Mouse (Mus musculus) adipocyte (in vitro differentiated cells): ENCODE results near the gene Olfml1.

Experiments
- DNase-seq: peaks from one replicate; pipeline ENCODE4 v3.0.0-alpha.2; 2016; ENCODE audit warnings: low spot score

Olfml1 gene

DNA sequence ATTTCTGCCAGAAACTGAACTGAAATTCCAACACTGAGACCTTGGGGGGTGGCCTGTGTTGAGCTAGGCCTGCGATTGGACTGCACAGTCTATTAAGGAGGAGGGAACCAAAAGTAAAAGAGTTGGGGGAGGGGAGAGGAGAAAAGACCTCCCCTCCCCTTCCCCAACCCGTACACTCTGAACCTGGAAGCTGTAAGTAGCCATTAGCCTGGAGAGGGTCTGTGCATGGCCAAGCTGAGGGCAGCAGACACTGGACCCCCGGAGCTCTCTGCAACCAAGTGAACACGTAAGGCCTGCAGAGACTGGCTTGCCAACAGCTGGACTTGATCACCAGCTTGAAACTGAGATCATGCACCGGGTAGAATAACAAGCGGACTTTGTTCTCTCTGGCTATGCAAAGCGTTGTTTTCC is at the start of gene Olfml1:
TSS of gene Olfml1 (plus strand) at position 186 of the 411 bp plus-strand sequence.
- no peak for DNase-seq

- no peak for DNase-seq
Observed at GRCm38 (mm10) chr7:107519256-107520025, 47.8 kb upstream of the Olfml1 start.

GRCm38 (mm10) chr7:107521411-107521810 is 45.8 kb upstream of the Olfml1 start:
- DNase-seq, result no peak

DNA sequence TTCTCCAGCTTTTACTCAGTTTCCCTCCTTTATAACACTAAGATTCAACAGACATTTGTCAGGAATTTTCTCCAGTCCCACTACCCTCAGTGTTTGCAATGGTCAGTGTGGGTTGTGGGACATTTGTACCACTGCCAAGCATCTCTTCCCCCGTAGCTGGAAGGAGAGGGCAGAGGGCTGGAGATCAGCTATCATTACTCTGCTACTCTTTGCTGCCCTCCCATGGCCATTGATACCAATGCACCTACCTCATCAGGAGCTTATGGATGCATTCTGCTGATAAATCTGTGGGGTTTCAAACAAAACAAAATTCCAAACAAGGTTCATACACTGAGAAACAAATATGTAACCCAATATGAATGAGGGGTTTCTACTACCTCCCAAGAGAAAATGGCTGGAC is 40.9 kb upstream of the Olfml1 start:
- DNase-seq, result no peak

GRCm38 (mm10) chr7:107528169-107528772 is 39.0 kb upstream of the Olfml1 start:
- DNase-seq, result no peak

- no peak for DNase-seq
Observed at GRCm38 (mm10) chr7:107529364-107529763, 37.9 kb upstream of the Olfml1 start.

DNA sequence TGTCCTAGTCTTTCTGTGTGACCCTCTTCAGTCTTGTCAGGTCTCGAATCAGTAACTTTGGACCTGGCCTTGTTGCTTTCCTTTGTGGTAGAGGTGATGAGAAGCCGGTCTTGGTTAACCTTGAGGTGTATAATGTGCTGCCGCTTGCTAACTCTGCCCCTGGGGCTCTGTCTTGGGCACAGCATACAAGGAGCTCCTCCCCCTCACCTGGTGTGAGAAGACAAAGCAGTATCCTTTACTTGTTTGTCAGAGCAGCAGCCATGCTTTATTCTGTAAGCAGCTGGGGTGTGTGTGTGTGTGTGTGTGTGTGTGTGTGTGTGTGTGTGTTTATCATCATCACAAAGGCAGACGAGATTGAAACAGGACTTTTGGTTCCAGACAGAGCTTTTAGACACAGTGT is 31.9 kb upstream of the Olfml1 start:
- no peak for DNase-seq

DNA sequence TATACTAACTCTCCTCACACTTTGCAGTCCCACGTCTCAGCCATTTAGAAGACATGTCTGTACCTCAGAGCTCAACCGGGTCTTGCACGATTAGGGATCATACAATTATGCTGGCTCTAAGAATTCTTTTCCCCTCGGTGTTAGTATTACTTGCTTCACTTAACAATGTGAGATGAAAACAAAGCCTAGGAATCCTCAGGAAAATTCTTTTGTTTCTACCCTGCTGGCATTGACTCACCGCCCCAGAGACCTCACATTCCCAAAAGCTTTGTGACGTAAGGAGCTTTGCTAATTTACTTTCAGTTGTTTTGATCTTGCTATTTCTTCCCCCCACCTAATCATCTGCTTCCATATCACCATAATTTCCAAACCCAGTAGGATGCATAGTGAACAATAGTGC is 30.7 kb upstream of the Olfml1 start:
- no peak for DNase-seq

DNA sequence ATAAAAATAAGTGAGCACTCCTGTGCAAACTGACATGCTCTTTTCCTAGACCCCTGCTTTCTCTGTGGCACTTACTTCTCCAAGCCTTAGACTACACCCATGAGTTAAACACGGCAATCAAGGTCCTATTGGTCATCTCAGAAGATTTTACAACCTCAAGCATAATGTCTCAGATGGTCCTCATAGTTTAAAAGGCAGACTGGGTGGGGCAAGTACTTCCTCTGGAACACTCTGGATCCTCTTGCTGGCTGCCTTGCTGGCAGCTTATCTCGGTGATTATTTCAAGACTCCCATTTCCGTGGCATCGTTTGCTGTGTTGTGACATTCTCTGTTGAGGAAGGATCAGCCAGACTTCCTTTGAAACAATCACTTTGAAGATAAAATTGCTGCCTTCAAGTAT is 27.2 kb upstream of the Olfml1 start:
- DNase-seq, result no peak

- DNase-seq, result peak; percentile 3
Observed at GRCm38 (mm10) chr7:107545011-107545410, 22.2 kb upstream of the Olfml1 start.

DNA sequence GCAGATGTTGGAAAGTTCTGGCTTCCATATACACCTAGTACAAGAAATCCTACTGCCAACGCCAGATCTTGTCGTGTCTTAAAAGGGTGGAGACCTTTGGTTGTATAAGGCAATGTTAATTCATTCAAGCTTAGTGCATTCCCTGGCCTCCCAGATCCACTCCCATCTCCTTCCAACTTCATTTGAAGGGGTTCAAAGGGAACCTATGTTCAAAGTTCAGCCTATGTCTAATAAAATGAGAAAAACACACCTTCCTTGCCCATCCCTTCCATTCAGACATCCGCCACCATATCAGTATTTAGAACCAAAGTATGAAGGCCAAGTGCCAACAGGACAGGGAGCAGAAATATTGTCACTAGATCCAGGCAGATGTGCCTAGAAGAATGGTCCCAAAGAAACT is 19.4 kb upstream of the Olfml1 start:
- no peak for DNase-seq

- DNase-seq, result no peak
Observed at GRCm38 (mm10) chr7:107553461-107553860, 13.8 kb upstream of the Olfml1 start.

DNA sequence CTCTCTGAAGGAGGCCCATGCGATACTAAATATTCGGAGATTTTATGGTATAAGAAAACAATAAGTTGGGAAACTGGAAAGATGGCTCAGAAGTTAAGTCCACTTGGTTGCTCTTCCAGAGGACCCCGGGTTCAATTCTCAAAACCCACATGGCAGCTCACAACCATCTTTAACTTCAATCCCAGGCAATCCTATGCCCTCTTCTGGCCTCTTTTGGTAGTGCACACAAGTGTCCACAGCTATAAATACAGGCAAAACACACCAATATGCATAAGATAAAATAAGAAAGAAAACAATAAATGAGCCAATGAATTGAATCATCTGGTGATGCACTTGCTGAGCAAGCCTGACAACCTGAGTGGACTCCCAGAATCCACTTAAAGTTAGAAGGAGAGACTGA is 11.3 kb upstream of the Olfml1 start:
- DNase-seq, result no peak

DNA sequence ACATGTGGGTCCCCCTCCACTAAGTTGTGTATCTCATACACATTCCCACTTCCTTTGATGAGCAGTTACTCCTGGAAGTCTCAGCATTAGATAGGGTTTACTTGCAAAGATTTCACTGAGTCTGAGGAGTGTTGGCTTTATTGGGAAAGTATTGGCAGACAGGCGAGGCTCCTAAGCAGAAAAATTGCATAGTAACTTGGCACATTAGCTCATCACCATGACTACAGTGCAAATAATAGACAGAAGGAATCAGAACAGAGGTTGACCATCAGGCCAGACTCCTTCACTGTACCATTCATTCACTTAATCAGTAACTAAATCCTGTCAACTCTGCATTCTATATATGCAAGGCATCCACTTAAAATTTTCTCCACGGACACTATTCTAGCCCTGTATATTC is 6.6 kb upstream of the Olfml1 start:
- DNase-seq, result peak; percentile 18

DNA sequence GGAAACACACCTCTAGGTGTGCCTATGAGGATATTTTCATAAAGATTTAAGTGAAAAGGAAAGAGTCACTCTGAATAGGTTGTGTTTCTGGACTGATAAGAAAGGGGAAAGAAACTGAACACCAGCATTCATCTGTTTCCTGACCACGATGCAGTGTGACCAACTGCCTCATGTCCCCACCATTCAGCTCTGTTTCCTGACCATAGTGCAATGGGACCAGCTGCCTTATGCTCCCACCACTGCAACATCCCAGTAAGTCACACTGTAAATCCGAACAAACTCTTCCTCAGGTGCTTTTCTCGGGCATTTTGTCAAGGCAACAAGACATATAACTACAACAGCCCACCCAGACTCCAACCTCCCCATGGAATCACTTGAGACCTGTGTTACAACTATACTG is 5.7 kb upstream of the Olfml1 start:
- DNase-seq, result no peak

DNA sequence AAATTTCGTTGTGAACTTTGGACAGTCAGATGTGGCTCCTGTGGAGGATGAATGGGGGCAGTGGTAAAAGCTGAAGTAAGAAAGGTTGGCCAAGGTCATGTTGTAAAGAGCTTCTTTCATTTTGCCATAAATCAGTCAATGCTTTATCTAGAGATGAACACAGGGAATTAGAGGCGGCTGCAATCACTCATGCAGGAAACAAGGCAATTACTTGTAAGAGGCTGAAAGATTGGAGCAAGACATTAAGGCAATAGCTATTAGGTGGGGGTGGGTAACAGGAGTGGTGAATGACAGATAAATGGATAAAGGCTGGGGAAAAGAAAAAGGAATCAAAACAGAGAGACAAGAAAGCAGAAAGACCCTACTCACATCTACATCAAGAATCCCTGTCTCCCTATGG is 3.5 kb upstream of the Olfml1 start:
- DNase-seq, result no peak

DNA sequence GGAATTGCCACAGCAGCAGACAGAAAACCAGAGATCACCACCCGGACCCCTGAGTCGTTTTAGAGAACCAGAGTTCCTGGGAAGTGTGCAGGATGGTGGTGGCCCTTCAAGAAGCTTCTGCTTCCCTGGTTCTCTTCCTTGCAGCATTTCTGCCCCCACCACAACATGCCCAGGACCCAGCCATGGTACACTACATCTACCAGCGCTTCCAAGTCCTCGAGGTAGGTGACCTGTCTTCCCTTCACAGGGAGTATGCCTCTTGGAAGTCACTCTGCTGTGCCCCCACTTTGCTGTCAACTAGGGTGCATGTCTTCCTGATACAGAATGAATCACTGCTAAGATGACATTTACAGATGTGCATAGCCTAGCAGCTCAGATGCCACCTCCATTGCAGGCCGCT is 428 bp downstream of the Olfml1 start:
- no peak for DNase-seq

GRCm38 (mm10) chr7:107568971-107569370 is 1.7 kb downstream of the Olfml1 start:
- DNase-seq, result no peak

DNA sequence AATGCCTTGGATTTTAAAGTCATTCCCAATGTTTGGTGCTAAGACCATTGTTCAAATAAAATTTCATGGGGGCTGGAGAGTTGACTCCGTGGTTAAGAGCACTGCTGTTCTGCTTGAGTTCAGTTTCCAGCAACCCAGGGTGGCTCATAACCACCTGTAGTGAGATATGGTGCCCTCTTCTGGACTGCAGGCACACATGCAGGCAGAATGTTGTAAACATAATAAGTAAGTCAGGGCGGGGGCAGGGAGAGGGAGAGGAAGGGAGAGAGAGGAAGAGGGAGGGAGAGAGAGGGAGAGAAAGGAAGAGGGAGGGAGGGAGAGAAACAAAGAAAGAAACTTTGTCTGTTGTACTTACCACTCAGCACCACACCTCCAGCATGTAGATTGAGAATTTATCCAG is 6.6 kb downstream of the Olfml1 start:
- no peak for DNase-seq

GRCm38 (mm10) chr7:107574276-107574675 is 7.0 kb downstream of the Olfml1 start:
- DNase-seq, result no peak

DNA sequence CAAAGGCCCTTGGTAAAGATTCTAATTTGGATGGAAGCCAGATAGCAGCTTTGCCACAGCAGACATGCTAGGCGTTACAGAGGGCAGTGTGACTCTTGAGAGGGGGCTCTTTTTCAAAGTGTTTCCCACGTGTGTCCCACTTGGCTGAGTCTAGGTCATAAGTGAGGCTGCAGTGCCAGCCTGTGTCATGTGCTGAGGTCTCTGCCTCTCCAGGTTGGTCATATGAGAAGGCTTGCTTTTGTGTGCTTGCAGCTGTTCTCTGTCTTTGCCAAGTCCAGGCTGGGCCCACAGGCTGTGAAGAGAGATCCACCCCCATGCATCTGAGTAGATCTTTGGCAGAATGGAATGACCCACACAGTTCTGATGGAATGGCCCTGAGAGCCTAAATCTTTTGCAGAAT is 25.4 kb downstream of the Olfml1 start:
- DNase-seq, result no peak

DNA sequence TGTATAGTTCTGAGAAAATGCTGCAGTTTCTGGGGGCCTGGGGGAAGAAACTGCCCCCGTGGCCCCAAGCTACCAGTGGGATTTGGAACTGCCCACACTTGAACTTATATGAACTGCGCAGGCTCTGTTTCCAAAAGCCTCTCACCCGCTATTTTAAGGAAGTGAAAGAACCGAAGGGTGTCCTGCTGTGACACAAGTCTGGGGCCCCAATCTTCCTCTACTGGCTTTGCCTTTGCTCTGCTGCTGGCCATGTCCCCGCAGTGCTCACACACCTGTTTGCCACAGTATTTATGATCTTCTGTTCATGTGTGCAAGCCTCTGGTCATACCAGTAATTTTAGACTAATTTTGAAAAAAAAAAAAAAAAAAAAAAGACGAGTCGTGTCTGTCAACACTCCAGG is 26.7 kb downstream of the Olfml1 start:
- no peak for DNase-seq

GRCm38 (mm10) chr7:107594325-107594856 is 27.1 kb downstream of the Olfml1 start:
- DNase-seq, result no peak
